Mouse (Mus musculus) colon, adult 2 months (tissue): ENCODE data around the gene Rp9. TPM values are rescaled to one million over a fixed set of nuclear protein-coding genes. Genes with fewer than 3 reads are reported as not detected.

Experiments used
- polyA plus RNA-seq: library from polyadenylated mRNA; depleted of rRNA; stranded (reverse); fragments of >200 nt; gene quantifications from 2 replicates; pipeline ENCODE4 v1.2.3, GENCODE M21; 2012; rRNA removed

Rp9 gene
- 120 and 149 TPM in 2 replicates for polyA plus RNA-seq

DNA sequence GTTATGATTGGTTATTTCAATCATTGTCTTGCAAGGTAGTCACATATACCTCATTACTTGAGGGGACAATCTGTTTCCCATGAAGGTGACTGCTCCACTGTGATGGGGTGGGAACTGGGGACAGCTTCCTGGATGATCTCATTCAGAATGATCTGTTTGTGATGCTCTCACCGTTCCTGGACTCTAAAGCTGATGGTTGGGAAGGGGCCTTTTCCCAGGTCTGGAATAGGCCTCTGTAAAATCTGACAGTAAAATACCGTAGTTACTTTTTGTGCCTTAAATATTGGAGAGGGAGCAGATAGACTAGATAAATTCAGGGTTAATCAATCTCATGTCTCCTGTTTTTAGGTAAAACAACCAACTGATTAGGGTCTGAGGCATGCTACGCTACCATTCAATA, at the start of gene Rp9:
TSS of gene Rp9 (minus strand) at position 101 of the 400 bp plus-strand sequence.

DNA sequence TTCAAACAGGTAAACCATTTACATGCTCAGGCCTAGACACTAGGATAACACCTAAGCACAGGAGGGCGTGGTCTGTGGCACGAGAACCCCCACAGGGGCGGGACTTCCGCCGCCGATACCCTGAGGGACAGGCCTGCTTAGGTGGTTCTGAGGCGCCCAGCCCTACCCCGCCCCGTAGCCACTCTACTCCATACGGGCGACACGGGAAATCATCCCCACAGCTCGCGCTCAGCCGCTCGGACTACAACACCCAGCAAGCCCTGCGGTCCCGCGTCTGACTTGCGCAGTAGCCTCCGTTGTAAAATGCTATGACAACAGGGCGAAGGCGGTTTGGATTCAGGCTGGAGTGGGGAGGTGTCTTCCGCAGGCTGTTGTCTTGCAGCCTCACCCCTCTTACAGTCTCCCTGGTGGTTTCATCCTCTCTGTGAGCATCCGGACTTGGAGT, 5.9 kb upstream of the Rp9 start, which contains the start of gene Bbs9:
TSS of gene Bbs9 (plus strand) at position 292 of the 445 bp plus-strand sequence.

DNA sequence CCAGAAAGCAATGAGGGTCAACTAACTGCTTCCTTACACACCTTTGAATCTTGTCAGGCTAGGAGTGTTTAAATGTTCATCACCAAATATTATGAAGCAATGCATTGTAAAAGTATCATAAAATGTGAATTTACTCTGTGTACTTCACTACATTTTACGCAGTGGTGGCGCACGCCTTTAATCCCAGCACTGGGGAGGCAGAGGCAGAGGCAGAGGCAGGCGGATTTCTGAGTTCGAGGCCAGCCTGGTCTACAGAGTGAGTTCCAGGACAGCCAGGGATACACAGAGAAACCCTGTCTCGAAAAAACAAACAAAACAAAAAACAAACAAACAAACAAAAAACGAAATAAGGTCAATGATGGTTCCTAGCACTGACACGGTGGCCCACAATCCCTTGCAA, 15.6 kb downstream of the Rp9 start, which contains the start of gene Gm17545:
TSS of gene Gm17545 (plus strand) at position 301 of the 400 bp plus-strand sequence.

DNA sequence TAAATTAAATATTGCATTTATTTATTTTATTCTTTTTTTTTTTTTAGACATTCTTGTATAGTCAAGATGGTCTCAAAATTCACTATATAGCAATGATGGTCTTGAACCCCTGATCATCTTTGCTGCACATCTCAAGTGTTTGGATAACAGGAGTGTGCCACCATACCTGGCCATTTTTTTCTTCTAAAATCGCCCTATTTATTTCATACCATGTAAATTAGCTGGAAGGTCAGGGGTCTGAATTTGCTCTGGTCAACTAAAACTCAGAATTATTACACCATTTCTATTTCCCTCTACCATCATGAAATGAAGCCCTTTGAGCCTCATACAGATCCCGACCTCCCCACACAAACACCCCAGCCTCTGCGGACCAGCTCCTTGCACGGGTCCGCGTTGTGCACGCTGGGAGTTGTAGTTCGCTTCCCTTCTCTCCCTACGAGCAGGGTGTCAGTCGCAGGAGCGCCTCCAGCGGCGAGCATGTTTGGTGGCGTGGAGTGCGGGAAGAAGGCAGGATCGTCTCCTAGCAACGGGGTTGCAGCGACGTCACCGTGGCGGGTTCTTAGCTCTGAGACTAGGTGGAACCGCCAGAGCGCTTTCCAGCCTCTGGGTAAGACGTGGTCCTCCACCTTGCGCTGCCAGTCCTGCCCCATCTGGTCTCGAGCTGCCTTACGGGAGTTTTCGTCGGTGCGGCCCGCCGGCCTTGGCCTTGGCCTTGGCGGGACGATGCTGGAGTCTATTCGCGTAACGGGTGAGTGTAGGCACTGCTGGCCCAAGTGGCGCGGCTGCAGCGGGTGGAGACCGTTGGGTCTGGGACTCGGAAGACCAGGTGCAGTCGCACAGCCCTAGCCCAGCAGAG, 58.3 kb downstream of the Rp9 start, which contains the start of gene 9530077C05Rik:
TSS of gene 9530077C05Rik (plus strand) at position 512 of the 856 bp plus-strand sequence.

DNA sequence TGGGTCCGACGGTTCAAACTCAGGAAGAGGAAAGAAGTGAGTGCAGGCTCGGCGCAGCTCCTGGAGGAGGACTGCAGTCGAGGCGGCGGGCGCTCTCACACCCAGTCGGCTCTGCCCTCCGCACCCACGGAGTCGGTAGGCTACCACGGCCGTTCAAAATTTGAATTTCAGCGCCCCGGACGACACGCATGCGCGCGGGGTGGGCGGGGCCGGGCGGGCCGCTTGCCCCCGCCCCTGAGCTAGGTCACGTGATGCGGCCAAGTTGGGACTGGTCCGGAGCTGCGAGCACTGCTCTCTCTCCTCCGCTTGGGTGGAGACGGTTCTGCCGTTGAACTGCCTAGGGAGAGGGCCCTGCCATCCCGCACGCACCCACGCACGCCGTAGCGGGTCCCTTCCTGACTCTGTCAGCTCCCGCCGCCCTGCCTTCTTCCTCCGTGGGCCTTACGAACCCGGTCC, 80.5 kb downstream of the Rp9 start, which contains the start of gene Anln:
TSS of gene Anln (minus strand) at position 168 of the 456 bp plus-strand sequence.

Other genes starting within 250 kb of the Rp9 start
- gene Zfp809, start 244.0 kb downstream of the Rp9 start, polyA plus RNA-seq: 11.6 and 18.9 TPM in 2 replicates
- 0.25 and 0.40 TPM in 2 replicates for gene Zfp599, start 209.8 kb downstream of the Rp9 start, polyA plus RNA-seq
- gene Zfp810, start 162.1 kb downstream of the Rp9 start, polyA plus RNA-seq: 3.6 and 4.0 TPM in 2 replicates
- 1.9 and 2.0 TPM in 2 replicates for gene Anln, start 80.6 kb downstream of the Rp9 start, polyA plus RNA-seq
- gene 9530077C05Rik, start 58.2 kb downstream of the Rp9 start, polyA plus RNA-seq: 0.52 and 0.65 TPM in 2 replicates
- not detected in 2 replicates for gene Gm17545, start 15.5 kb downstream of the Rp9 start, polyA plus RNA-seq
- 4.0 and 6.5 TPM in 2 replicates for gene Bbs9, start 6.0 kb upstream of the Rp9 start, polyA plus RNA-seq